Mouse (Mus musculus) myocyte (in vitro differentiated cells): ENCODE results near the gene Ntrk2. TPM values are rescaled to one million over a fixed set of nuclear protein-coding genes. Genes with fewer than 3 reads are reported as not detected.

Experiments used
- H3K27me3 ChIP-seq: one replicate; pipeline ENCODE4 v1.6.1; 2011; ENCODE audit not compliant: control insufficient read depth, insufficient read depth, insufficient read length
- H3K36me3 ChIP-seq: one replicate; pipeline ENCODE4 v1.6.1; 2011; ENCODE audit not compliant: control insufficient read depth, insufficient read depth
- H3K4me2 ChIP-seq: one replicate; pipeline ENCODE4 v1.6.1; 2011; ENCODE audit warnings: low read depth, control low read depth
- H3K4me3 ChIP-seq: one replicate; pipeline ENCODE4 v1.5.1; 2011; ENCODE audit warnings: mild to moderate bottlenecking, control low read depth, moderate library complexity
- H3K79me2 ChIP-seq: one replicate; pipeline ENCODE4 v1.6.1; 2011; ENCODE audit not compliant: control insufficient read depth, insufficient read depth
- H3ac ChIP-seq: one replicate; pipeline ENCODE4 v1.6.1; 2011; ENCODE audit not compliant: control insufficient read depth, insufficient read length
- CEBPB ChIP-seq: IDR thresholded peaks from 2 replicates; pipeline ENCODE4 v1.6.1; 2011; ENCODE audit warnings: mild to moderate bottlenecking, moderate library complexity; ENCODE audit not compliant: poor library complexity, insufficient read depth, severe bottlenecking
- E2F4 ChIP-seq: IDR thresholded peaks from one replicate; pipeline ENCODE4 v1.6.1; 2011; ENCODE audit warnings: mild to moderate bottlenecking, control low read depth, moderate library complexity; ENCODE audit not compliant: insufficient read depth
- MAX ChIP-seq: IDR thresholded peaks from one replicate; pipeline ENCODE4 v1.6.1; 2011; ENCODE audit warnings: low read depth, mild to moderate bottlenecking, control low read depth
- MYOD1 ChIP-seq, 3 experiments: IDR thresholded peaks; one replicate each; pipeline ENCODE4 v1.6.1; 2011; ENCODE audit warnings: control low read depth in 2 of 3, low read depth in 2 of 3, mild to moderate bottlenecking in 2 of 3, moderate library complexity in 1 of 3; ENCODE audit not compliant: insufficient read length in 2 of 3, control insufficient read depth in 1 of 3
- MYOG ChIP-seq, 3 experiments: IDR thresholded peaks; one replicate each; pipeline ENCODE4 v1.6.1; 2011; ENCODE audit warnings: control low read depth in 2 of 3, low read depth in 2 of 3, mild to moderate bottlenecking in 2 of 3; ENCODE audit not compliant: insufficient read length in 2 of 3, control insufficient read depth in 1 of 3, insufficient read depth in 1 of 3
- POLR2A ChIP-seq: IDR thresholded peaks from one replicate; pipeline ENCODE4 v1.6.1; 2011; ENCODE audit warnings: low read depth, mild to moderate bottlenecking, control low read depth, moderate library complexity; ENCODE audit not compliant: insufficient read length
- POLR2AphosphoS2 ChIP-seq: IDR thresholded peaks from one replicate; pipeline ENCODE4 v1.6.1; 2011; ENCODE audit warnings: low read depth, control low read depth; ENCODE audit not compliant: insufficient read length
- REST ChIP-seq: IDR thresholded peaks from one replicate; pipeline ENCODE4 v1.6.1; 2011; ENCODE audit warnings: mild to moderate bottlenecking, control low read depth, moderate library complexity; ENCODE audit not compliant: insufficient read depth, insufficient read length
- SRF ChIP-seq: IDR thresholded peaks from one replicate; pipeline ENCODE4 v1.6.1; 2011; ENCODE audit warnings: low read depth; ENCODE audit not compliant: control insufficient read depth, insufficient read length
- TCF12 ChIP-seq: IDR thresholded peaks from one replicate; pipeline ENCODE4 v1.6.1; 2011; ENCODE audit warnings: mild to moderate bottlenecking, control low read depth; ENCODE audit not compliant: poor library complexity, insufficient read depth, severe bottlenecking
- TCF3 ChIP-seq: IDR thresholded peaks from one replicate; pipeline ENCODE4 v1.6.1; 2011; ENCODE audit warnings: low read depth, control low read depth; ENCODE audit not compliant: insufficient read length
- USF1 ChIP-seq: IDR thresholded peaks from one replicate; pipeline ENCODE4 v1.6.1; 2011; ENCODE audit warnings: low read depth, mild to moderate bottlenecking, control low read depth, moderate library complexity
- polyA plus RNA-seq: library from polyadenylated mRNA; unstranded; fragments of >200 nt; fragmentation: generic; extraction: Trizol; gene quantifications from one replicate; pipeline ENCODE4 v1.2.1, GENCODE M21; 2012; ENCODE audit warnings: missing spikeins

The Ntrk2 gene
- polyA plus RNA-seq, 1 experiment: not detected

DNA sequence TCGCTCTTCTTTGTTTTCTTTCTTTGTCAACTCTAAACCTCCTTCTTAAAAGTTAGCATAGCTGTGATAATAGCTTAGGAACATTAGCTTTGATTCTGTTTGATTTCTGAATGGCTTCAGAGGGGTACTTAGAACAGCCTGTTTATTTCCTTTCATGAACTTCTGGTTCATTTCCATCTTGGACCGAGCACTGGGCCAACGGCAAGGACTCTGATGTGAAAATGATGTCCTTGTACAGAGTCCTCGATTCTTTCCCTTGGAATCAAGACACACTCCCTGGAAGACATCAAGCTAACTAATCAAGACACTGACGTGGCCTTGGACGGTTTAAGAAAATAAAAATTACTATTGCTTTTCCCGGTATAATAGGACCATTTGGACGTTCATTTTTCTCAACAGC, 31.7 kb downstream of the Ntrk2 start:
- no peak for TF ChIP-seq SRF
- no peak for TF ChIP-seq POLR2AphosphoS2
- TF ChIP-seq MAX: no peak
- no peak for TF ChIP-seq POLR2A
- no peak for TF ChIP-seq USF1
- TF ChIP-seq CEBPB: no peak
- TF ChIP-seq E2F4: no peak

DNA sequence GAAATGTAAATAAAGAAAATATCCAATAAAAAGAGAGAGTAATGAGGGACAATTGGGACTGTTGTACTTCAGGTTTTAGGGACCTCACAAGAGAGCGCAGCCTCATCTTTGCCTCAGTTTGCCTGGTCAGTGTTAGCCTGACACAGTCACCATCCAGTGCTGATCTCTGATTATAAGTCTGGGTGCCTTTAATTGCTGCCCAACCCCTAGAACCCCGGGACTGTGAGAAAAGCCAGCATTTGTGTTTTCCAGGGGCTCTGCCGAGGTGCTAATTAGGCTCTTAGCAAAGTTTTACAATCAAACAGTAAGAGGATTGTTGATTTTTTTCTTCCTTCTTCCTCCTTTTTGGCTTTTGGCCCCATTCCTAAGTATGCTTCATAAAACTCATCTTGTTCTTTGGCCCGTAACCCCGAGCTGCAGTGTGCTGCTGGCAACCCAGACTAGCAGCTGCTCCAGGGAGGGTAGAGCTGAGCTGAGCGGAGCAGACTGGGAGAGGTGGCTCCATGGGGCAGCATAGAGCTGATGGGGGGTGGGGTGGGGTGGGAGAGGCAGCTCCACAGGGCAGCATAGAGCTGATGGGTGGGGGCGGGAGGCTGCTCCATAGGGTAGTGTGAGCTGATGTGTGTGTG, 34.5 kb downstream of the Ntrk2 start:
- Histone ChIP-seq H3K79me2 (no peaks in the 10 kb centered on the region), H3K36me3 (no peaks in the 10 kb centered on the region), H3K4me3 (no peak overlapping the region), H3ac (no peak overlapping the region), H3K4me2 (no peak overlapping the region), H3K27me3 (no peaks in the 10 kb centered on the region)
- no peak for TF ChIP-seq POLR2AphosphoS2
- no peak for TF ChIP-seq MYOG (IDR thresholded peaks at IDR 0.05; ENCODE audit: control insufficient read depth in 1 of 3, insufficient read depth in 1 of 3, insufficient read length in 2 of 3, low read depth in 2 of 3)
- TF ChIP-seq POLR2A: no peak
- no peak for TF ChIP-seq MAX
- no peak for TF ChIP-seq TCF12
- TF ChIP-seq TCF3: no peak

More for the DNA sequence above, 31.7 kb downstream of the Ntrk2 start:
- H3K36me3 ChIP-seq: no peaks in the 10 kb centered on the region
- no peak overlapping the region for H3K4me2 ChIP-seq
- H3K27me3 ChIP-seq: no peaks in the 10 kb centered on the region
- no peak overlapping the region for H3ac ChIP-seq
- H3K79me2 ChIP-seq: no peaks in the 10 kb centered on the region
- H3K4me3 ChIP-seq: no peak overlapping the region

DNA sequence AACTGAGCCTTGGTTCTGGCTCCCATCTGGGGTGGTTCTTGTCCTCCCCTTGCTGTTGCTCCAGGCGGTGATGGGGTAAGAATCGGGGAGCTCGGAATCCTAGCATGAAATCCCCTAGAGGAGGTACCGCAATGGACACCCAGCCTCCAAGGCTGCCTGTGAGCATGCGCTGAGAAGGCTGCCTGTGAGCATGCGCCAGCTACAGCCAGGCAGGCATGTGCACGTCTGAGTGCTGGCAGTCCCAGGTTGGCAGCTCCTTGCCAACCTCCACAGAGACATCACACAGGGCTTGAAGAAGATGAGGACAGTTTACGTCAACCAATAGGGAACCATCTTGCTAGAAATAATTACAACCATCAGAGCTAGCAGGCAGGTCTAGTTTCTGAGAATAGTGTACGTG, 37.5 kb downstream of the Ntrk2 start:
- no peak overlapping the region for H3K4me3 ChIP-seq
- H3K36me3 ChIP-seq: no peaks in the 10 kb centered on the region
- H3K27me3 ChIP-seq: no peaks in the 10 kb centered on the region
- H3ac ChIP-seq: no peak overlapping the region
- H3K4me2 ChIP-seq: no peak overlapping the region
- no peak for TF ChIP-seq POLR2A
- TF ChIP-seq MAX: no peak
- no peak for TF ChIP-seq TCF12
- no peak for TF ChIP-seq USF1
- no peak for TF ChIP-seq CEBPB
- no peak for TF ChIP-seq E2F4
- no peak for TF ChIP-seq MYOG (IDR thresholded peaks at IDR 0.05; ENCODE audit: control insufficient read depth in 1 of 3, insufficient read depth in 1 of 3, insufficient read length in 2 of 3, low read depth in 2 of 3)
- TF ChIP-seq TCF3: no peak
- TF ChIP-seq POLR2AphosphoS2: no peak
- no peak for TF ChIP-seq SRF
- TF ChIP-seq MYOD1 (IDR thresholded peaks at IDR 0.05; ENCODE audit: control insufficient read depth in 1 of 3, insufficient read length in 2 of 3, low read depth in 2 of 3): no peak
- no peak for TF ChIP-seq REST
- H3K79me2 ChIP-seq: no peaks in the 10 kb centered on the region

DNA sequence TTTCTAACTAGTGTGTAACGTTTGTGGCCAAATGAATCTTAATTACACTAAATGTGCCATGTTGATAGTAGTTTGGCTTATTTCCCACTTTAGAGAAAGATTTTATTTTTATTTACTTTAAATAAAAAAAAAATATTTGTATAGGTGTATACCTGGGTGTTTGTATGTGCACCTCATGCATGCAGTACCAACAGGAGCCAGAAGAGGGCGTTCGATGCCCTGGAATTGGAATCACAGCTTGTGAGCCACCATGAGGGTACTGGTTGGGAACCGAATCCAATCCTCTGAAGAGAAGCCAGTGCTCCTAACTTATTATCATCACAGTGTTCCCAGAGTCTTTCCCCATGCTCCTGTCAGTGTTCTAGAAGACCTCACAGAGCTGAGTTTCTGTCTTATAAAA, 42.2 kb downstream of the Ntrk2 start:
- no peaks in the 10 kb centered on the region for H3K79me2 ChIP-seq
- TF ChIP-seq REST: no peak
- TF ChIP-seq E2F4: no peak
- no peak for TF ChIP-seq POLR2AphosphoS2
- TF ChIP-seq TCF12: no peak
- no peak for TF ChIP-seq SRF
- TF ChIP-seq MAX: no peak
- TF ChIP-seq MYOG (IDR thresholded peaks at IDR 0.05; ENCODE audit: control insufficient read depth in 1 of 3, insufficient read depth in 1 of 3, insufficient read length in 2 of 3, low read depth in 2 of 3): no peak
- no peak for TF ChIP-seq CEBPB
- H3K27me3 ChIP-seq: no peaks in the 10 kb centered on the region
- H3K4me3 ChIP-seq: no peak overlapping the region
- H3K4me2 ChIP-seq: no peak overlapping the region
- no peak overlapping the region for H3ac ChIP-seq
- no peaks in the 10 kb centered on the region for H3K36me3 ChIP-seq

DNA sequence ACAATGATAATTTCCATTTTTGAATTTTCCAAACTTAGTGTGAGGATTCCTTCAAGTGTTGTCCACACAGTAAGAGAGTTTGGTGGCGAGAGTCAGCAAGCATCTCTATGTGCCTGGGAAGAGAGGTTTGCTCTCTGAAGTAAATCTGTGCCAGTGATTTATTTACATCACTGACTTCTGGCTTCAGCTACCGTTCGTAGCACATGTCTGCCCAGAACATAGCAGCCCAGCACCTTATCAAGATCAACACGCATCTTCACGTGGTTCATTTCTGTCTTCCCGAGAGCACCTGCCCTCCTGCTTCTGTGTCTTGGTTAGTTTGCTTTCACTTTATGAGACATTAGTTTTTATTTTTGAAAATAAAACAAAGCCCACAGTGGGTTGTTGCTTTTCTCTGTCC, 47.3 kb downstream of the Ntrk2 start:
- Histone ChIP-seq H3K4me2 (no peak overlapping the region), H3ac (no peak overlapping the region), H3K79me2 (no peaks in the 10 kb centered on the region), H3K36me3 (no peaks in the 10 kb centered on the region), H3K27me3 (no peaks in the 10 kb centered on the region), H3K4me3 (no peak overlapping the region)
- TF ChIP-seq SRF: no peak
- no peak for TF ChIP-seq MYOD1 (IDR thresholded peaks at IDR 0.05; ENCODE audit: control insufficient read depth in 1 of 3, insufficient read length in 2 of 3, low read depth in 2 of 3)
- no peak for TF ChIP-seq E2F4
- TF ChIP-seq USF1: no peak
- TF ChIP-seq MYOG (IDR thresholded peaks at IDR 0.05; ENCODE audit: control insufficient read depth in 1 of 3, insufficient read depth in 1 of 3, insufficient read length in 2 of 3, low read depth in 2 of 3): no peak
- TF ChIP-seq TCF3: no peak
- no peak for TF ChIP-seq POLR2AphosphoS2
- TF ChIP-seq TCF12: no peak
- no peak for TF ChIP-seq REST
- TF ChIP-seq POLR2A: no peak
- TF ChIP-seq CEBPB: no peak
- TF ChIP-seq MAX: no peak
